Mouse (Mus musculus) induced T-regulatory cell, adult 2 months (primary cell): ENCODE data around the gene Gm28048.

Experiments used
- DNase-seq: peaks from one replicate; pipeline ENCODE4 v3.0.0-alpha.2; 2012; ENCODE audit warnings: low read depth

Gm28048 gene

GRCm38 (mm10) chr11:22799987-22800424 lies 181.9 kb downstream of the Gm28048 start:
- DNase-seq, result no peak

- DNase-seq, result no peak
Measured at GRCm38 (mm10) chr11:22798916-22799315, 183.0 kb downstream of the Gm28048 start.

- no peak for DNase-seq
Measured at GRCm38 (mm10) chr11:22794734-22795133, 187.2 kb downstream of the Gm28048 start.

- no peak for DNase-seq
Measured at GRCm38 (mm10) chr11:22793881-22794203, 188.0 kb downstream of the Gm28048 start.

- no peak for DNase-seq
Measured at GRCm38 (mm10) chr11:22793176-22793880, 188.6 kb downstream of the Gm28048 start.

- DNase-seq, result no peak
Measured at GRCm38 (mm10) chr11:22792149-22792548, 189.7 kb downstream of the Gm28048 start.

- DNase-seq, result no peak
Measured at GRCm38 (mm10) chr11:22791726-22792125, 190.2 kb downstream of the Gm28048 start.

- no peak for DNase-seq
Measured at GRCm38 (mm10) chr11:22787833-22788232, 194.1 kb downstream of the Gm28048 start.
